Mouse (Mus musculus) heart, adult 18-20 months (tissue): ENCODE results near the gene Prmt1. TPM values are rescaled to one million over a fixed set of nuclear protein-coding genes. Genes with fewer than 3 reads are reported as not detected.

Experiments
- DNase-seq, 2 experiments: peaks; one replicate each; pipeline ENCODE4 v3.0.0; 2021 to 2022; ENCODE audit warnings: mixed read lengths in 1 of 2
- microRNA-seq, 2 experiments: library from miRNA; unstranded; fragments of <30 nt; microRNA quantifications; one replicate each; pipeline ENCODE4 v1.2.0; 2022
- total RNA-seq, 2 experiments: library from RNA; stranded (reverse); gene quantifications; 2 replicates each; pipeline ENCODE4 v1.2.3; 2021

Prmt1 gene
- total RNA-seq, 2 experiments from 2014 or later, result 90.3 to 110 TPM

GRCm38 (mm10) chr7:44952611-44953306 is 33.6 kb downstream of the Prmt1 start:
- DNase-seq, result peak; percentile 96

- DNase-seq, result peak; percentile 84 to 90
Measured at GRCm38 (mm10) chr7:44951960-44952359, 34.4 kb downstream of the Prmt1 start.

GRCm38 (mm10) chr7:44949922-44950321 is 36.4 kb downstream of the Prmt1 start:
- DNase-seq, result no peak

- DNase-seq, result no peak
Measured at GRCm38 (mm10) chr7:44942904-44943303, 43.5 kb downstream of the Prmt1 start, which contains the start of gene Tsks. Tsks (plus strand) TSS chr7:44943204.

- no peak for DNase-seq
Measured at GRCm38 (mm10) chr7:44938680-44939079, 47.7 kb downstream of the Prmt1 start.

- DNase-seq, result peak; percentile 99 to 100
Measured at GRCm38 (mm10) chr7:44929204-44930151, 56.9 kb downstream of the Prmt1 start, which contains the start of gene Ap2a1. Ap2a1 (minus strand) TSS chr7:44929496.

- no peak for DNase-seq
Measured at GRCm38 (mm10) chr7:44928570-44928969, 57.8 kb downstream of the Prmt1 start.

Small RNAs within 50 kb of the gene (microRNA-seq; reads per million reads assigned to microRNA genes)
- gene Mir7054, result 1.1 to 2.2 reads per million in 2 experiments

Other genes starting within 250 kb of the Prmt1 start
- 10 to 100 TPM; 23.9 to 30.9 TPM for gene Vrk3, start 238.2 kb downstream of the Prmt1 start, total RNA-seq
- not detected for gene Zfp473, start 235.5 kb downstream of the Prmt1 start, total RNA-seq
- 10 to 100 TPM; 25.4 to 26.0 TPM for gene Nup62, start 170.5 kb downstream of the Prmt1 start, total RNA-seq
- 1 to 10 TPM in 1 of 2 experiments, under 1 TPM in 1; 0.62 to 4.8 TPM for gene Il4i1, start 170.2 kb downstream of the Prmt1 start, total RNA-seq
- 10 to 100 TPM; 60.2 to 62.7 TPM for gene Atf5, start 169.9 kb downstream of the Prmt1 start, total RNA-seq
- 10 to 100 TPM; 65.1 to 67.1 TPM for gene Akt1s1, start 137.6 kb downstream of the Prmt1 start, total RNA-seq
- gene Tbc1d17, start 137.5 kb downstream of the Prmt1 start, total RNA-seq, result 10 to 100 TPM; 36.7 to 57.6 TPM
- gene Pnkp, start 129.4 kb downstream of the Prmt1 start, total RNA-seq, result 10 to 100 TPM; 16.5 to 19.4 TPM
- 100 to 1,000 TPM; 173 to 184 TPM for gene Ptov1, start 116.8 kb downstream of the Prmt1 start, total RNA-seq
- 10 to 100 TPM; 75.9 to 79.8 TPM for gene Med25, start 93.9 kb downstream of the Prmt1 start, total RNA-seq
- 10 to 100 TPM; 15.4 to 16.8 TPM for gene Fuz, start 90.5 kb downstream of the Prmt1 start, total RNA-seq
- gene Ap2a1, start 57.1 kb downstream of the Prmt1 start, total RNA-seq, result 10 to 100 TPM; 59.2 to 67.9 TPM
- gene Tsks, start 43.4 kb downstream of the Prmt1 start, total RNA-seq, result not detected
- gene Cpt1c, start 11.7 kb downstream of the Prmt1 start, total RNA-seq, result 1 to 10 TPM; 1.8 to 2.0 TPM
- 10 to 100 TPM; 21.3 to 29.5 TPM for gene Irf3, start 11.1 kb upstream of the Prmt1 start, total RNA-seq
- 1 to 10 TPM; 8.1 to 9.7 TPM for gene Bcl2l12, start 12.1 kb upstream of the Prmt1 start, total RNA-seq
- 10 to 100 TPM; 45.1 to 46.0 TPM for gene Scaf1, start 29.8 kb upstream of the Prmt1 start, total RNA-seq
- gene Rras, start 31.4 kb upstream of the Prmt1 start, total RNA-seq, result 10 to 100 TPM; 43.9 to 47.7 TPM
- 10 to 100 TPM; 21.5 to 21.9 TPM for gene Prr12, start 66.3 kb upstream of the Prmt1 start, total RNA-seq
- gene Nosip, start 75.9 kb upstream of the Prmt1 start, total RNA-seq, result 10 to 100 TPM; 29.6 to 35.2 TPM
- gene Prrg2, start 76.1 kb upstream of the Prmt1 start, total RNA-seq, result 1 to 10 TPM; 7.8 TPM
- 10 to 100 TPM; 20.0 to 20.7 TPM for gene Rcn3, start 105.7 kb upstream of the Prmt1 start, total RNA-seq
- 10 to 100 TPM; 60.3 to 66.8 TPM for gene Fcgrt, start 117.3 kb upstream of the Prmt1 start, total RNA-seq
- gene Rps11, start 137.9 kb upstream of the Prmt1 start, total RNA-seq, result 100 to 1,000 TPM; 512 to 646 TPM
- gene Rpl13a, start 142.2 kb upstream of the Prmt1 start, total RNA-seq, result 100 to 1,000 TPM; 714 to 715 TPM
- under 1 TPM; 0.26 to 0.47 TPM for gene Gm45713, start 149.7 kb upstream of the Prmt1 start, total RNA-seq
- 1 to 10 TPM; 2.7 to 5.3 TPM for gene Flt3l, start 149.9 kb upstream of the Prmt1 start, total RNA-seq
- gene Pih1d1, start 167.7 kb upstream of the Prmt1 start, total RNA-seq, result 10 to 100 TPM; 35.5 to 42.7 TPM
- gene Aldh16a1, start 168.0 kb upstream of the Prmt1 start, total RNA-seq, result 10 to 100 TPM; 21.5 to 26.8 TPM
- 10 to 100 TPM; 29.7 to 32.4 TPM for gene Slc17a7, start 177.4 kb upstream of the Prmt1 start, total RNA-seq
- gene Gfy, start 193.0 kb upstream of the Prmt1 start, total RNA-seq, result not detected
- not detected for gene Pth2, start 194.4 kb upstream of the Prmt1 start, total RNA-seq
- under 1 TPM in 1 of 2 experiments, not detected in 1; 0.46 TPM for gene Ccdc155, start 218.3 kb upstream of the Prmt1 start, total RNA-seq
- gene Dkkl1, start 225.6 kb upstream of the Prmt1 start, total RNA-seq, result not detected
- 1 to 10 TPM; 6.4 to 7.7 TPM for gene Tead2, start 229.2 kb upstream of the Prmt1 start, total RNA-seq